Mouse (Mus musculus) cerebellum, adult 2 months (tissue): ENCODE measurements around the gene D430042O09Rik. TPM values are rescaled to one million over a fixed set of nuclear protein-coding genes. Genes with fewer than 3 reads are reported as not detected.
A peak's percentile ranks its signal among the peaks of the same experiment; 100 is the strongest.
"Not testable (repeated sequence)": the region's sequence is repeated elsewhere in the genome, so short reads cannot be mapped to it uniquely, and the experiment has no call there.

Experiments
- DNase-seq, 2 experiments: peaks; one replicate each; pipeline ENCODE4 v3.0.0; 2021
- H3K27ac ChIP-seq: fragments of 200-500 bp; 2 replicates; pipeline ENCODE4 v1.5.1; 2012; ENCODE audit warnings: low read length, control low read depth, inconsistent platforms; ENCODE audit not compliant: insufficient read depth
- H3K27me3 ChIP-seq: fragments of 200-500 bp; 2 replicates; pipeline ENCODE4 v1.6.1; 2012; ENCODE audit warnings: inconsistent platforms, mild to moderate bottlenecking, low read length, moderate library complexity; ENCODE audit not compliant: control insufficient read depth, insufficient read depth
- H3K4me1 ChIP-seq: fragments of 200-500 bp; 2 replicates; pipeline ENCODE4 v1.6.1; 2011; ENCODE audit warnings: low read length; ENCODE audit not compliant: control insufficient read depth, insufficient read depth
- H3K4me3 ChIP-seq: fragments of 200-500 bp; replicated peaks from 2 replicates; pipeline ENCODE3; 2011; ENCODE audit warnings: mild to moderate bottlenecking, low read depth, low read length, control low read depth; ENCODE audit not compliant: insufficient read depth
- CTCF ChIP-seq: fragments of 200-500 bp; IDR thresholded peaks from 2 replicates; pipeline ENCODE4 v1.5.1; 2011; ENCODE audit warnings: low read depth, mild to moderate bottlenecking, control low read depth, low read length, moderate library complexity, borderline replicate concordance; ENCODE audit not compliant: insufficient read depth
- POLR2A ChIP-seq: fragments of 200-500 bp; IDR thresholded peaks from 2 replicates; pipeline ENCODE4 v1.6.1; 2011; ENCODE audit warnings: low read length, control low read depth, borderline replicate concordance; ENCODE audit not compliant: insufficient read depth
- WGBS: fragments of 180-500 bp; shearing (Covaris S2); methylation state at CpG from one replicate; pipeline ENCODE4 v1.1.7; 2018; 5-methylcytosine and 5-hydroxymethylcytosine counted together
- polyA plus RNA-seq: library from polyadenylated mRNA; depleted of rRNA; stranded (reverse); fragments of >200 nt; gene quantifications from 2 replicates; pipeline ENCODE4 v1.2.3, GENCODE M21; 2012

Gene D430042O09Rik
- polyA plus RNA-seq, 1 experiment: 11.9 TPM

- 9% methylated on average over 1 of the region's 1 CpGs for WGBS
- Histone ChIP-seq H3K27me3 (no peaks in the 10 kb centered on the region; the same call in 1 of the 2 replicates), H3K4me1 (peaks cover 16% of the 10 kb centered on the region), H3K4me3 (no peak overlapping the region), H3K27ac (no peak overlapping the region)
- TF ChIP-seq POLR2A: no peak
- TF ChIP-seq CTCF: peak; percentile 37; the same call in 1 of the 2 replicates
- DNase-seq: peak; percentile 46 to 69
Measured at GRCm38 (mm10) chr7:125702791-125703190, 4.9 kb upstream of the D430042O09Rik start.

- H3K4me1 ChIP-seq: peaks cover 15% of the 10 kb centered on the region
- H3K4me3 ChIP-seq: peak overlapping the region; percentile 76
- no peak for DNase-seq
- H3K27ac ChIP-seq: peak overlapping the region; percentile 14
- H3K27me3 ChIP-seq: no peaks in the 10 kb centered on the region
- under 1% methylated on average over 24 of the region's 24 CpGs for WGBS
- no peak for TF ChIP-seq POLR2A
- no peak for TF ChIP-seq CTCF
Measured at GRCm38 (mm10) chr7:125707186-125707585, 502 bp upstream of the D430042O09Rik start.

- DNase-seq: no peak
- no peaks in the 10 kb centered on the region for H3K27me3 ChIP-seq
- no peak overlapping the region for H3K27ac ChIP-seq
- TF ChIP-seq POLR2A (no peak), CTCF (no peak)
- under 1% methylated on average over 15 of the region's 15 CpGs for WGBS
- H3K4me1 ChIP-seq: peaks cover 6% of the 10 kb centered on the region; the same call in 1 of the 2 replicates
- peak overlapping the region; percentile 93 for H3K4me3 ChIP-seq
Measured at GRCm38 (mm10) chr7:125708100-125708499, 412 bp downstream of the D430042O09Rik start.

- H3K4me1 ChIP-seq, H3K27ac ChIP-seq, H3K27me3 ChIP-seq, DNase-seq, H3K4me3 ChIP-seq: not testable (repeated sequence)
- 98% methylated on average over 6 of the region's 7 CpGs for WGBS
Measured at GRCm38 (mm10) chr7:125713542-125714055, 5.9 kb downstream of the D430042O09Rik start.

GRCm38 (mm10) chr7:125714803-125715202, 7.1 kb downstream of the D430042O09Rik start:
- H3K4me1 ChIP-seq: no peaks in the 10 kb centered on the region
- 93% methylated on average over 3 of the region's 3 CpGs for WGBS
- 0 out of 2 replicates have a peak, but pooled peaks cover 2% of the 10 kb centered on the region for H3K27me3 ChIP-seq
- no peak overlapping the region for H3K27ac ChIP-seq
- TF ChIP-seq CTCF: no peak
- TF ChIP-seq POLR2A: no peak
- no peak overlapping the region for H3K4me3 ChIP-seq
- no peak for DNase-seq

- DNase-seq: no peak
- whole genome bisulfite sequencing: 91% methylated on average over 2 of the region's 2 CpGs
- TF ChIP-seq POLR2A (no peak), CTCF (no peak)
- Histone ChIP-seq H3K4me1 (no peaks in the 10 kb centered on the region), H3K4me3 (no peak overlapping the region), H3K27ac (no peak overlapping the region), H3K27me3 (0 out of 2 replicates have a peak, but pooled peaks cover 2% of the 10 kb centered on the region)
Measured at GRCm38 (mm10) chr7:125716724-125717123, 9.0 kb downstream of the D430042O09Rik start.

- no peak for DNase-seq
- H3K4me3 ChIP-seq: no peak overlapping the region
- peaks cover 3% of the 10 kb centered on the region for H3K4me1 ChIP-seq
- 0 out of 2 replicates have a peak, but pooled peaks cover 2% of the 10 kb centered on the region for H3K27me3 ChIP-seq
- H3K27ac ChIP-seq: no peak overlapping the region
- TF ChIP-seq CTCF (no peak), POLR2A (no peak)
Measured at GRCm38 (mm10) chr7:125717612-125718011, 9.9 kb downstream of the D430042O09Rik start.

- DNase-seq: no peak
- H3K27ac ChIP-seq: no peak overlapping the region
- H3K27me3 ChIP-seq: 0 out of 2 replicates have a peak, but pooled peaks cover 2% of the 10 kb centered on the region
- TF ChIP-seq CTCF (no peak), POLR2A (no peak)
- H3K4me3 ChIP-seq: no peak overlapping the region
- WGBS: 76% methylated on average over 5 of the region's 5 CpGs
- H3K4me1 ChIP-seq: peaks cover 10% of the 10 kb centered on the region
Measured at GRCm38 (mm10) chr7:125720370-125720769, 12.7 kb downstream of the D430042O09Rik start.
